ENCODE assay signal across 8 mouse cellular contexts in the genomic region with DNA sequence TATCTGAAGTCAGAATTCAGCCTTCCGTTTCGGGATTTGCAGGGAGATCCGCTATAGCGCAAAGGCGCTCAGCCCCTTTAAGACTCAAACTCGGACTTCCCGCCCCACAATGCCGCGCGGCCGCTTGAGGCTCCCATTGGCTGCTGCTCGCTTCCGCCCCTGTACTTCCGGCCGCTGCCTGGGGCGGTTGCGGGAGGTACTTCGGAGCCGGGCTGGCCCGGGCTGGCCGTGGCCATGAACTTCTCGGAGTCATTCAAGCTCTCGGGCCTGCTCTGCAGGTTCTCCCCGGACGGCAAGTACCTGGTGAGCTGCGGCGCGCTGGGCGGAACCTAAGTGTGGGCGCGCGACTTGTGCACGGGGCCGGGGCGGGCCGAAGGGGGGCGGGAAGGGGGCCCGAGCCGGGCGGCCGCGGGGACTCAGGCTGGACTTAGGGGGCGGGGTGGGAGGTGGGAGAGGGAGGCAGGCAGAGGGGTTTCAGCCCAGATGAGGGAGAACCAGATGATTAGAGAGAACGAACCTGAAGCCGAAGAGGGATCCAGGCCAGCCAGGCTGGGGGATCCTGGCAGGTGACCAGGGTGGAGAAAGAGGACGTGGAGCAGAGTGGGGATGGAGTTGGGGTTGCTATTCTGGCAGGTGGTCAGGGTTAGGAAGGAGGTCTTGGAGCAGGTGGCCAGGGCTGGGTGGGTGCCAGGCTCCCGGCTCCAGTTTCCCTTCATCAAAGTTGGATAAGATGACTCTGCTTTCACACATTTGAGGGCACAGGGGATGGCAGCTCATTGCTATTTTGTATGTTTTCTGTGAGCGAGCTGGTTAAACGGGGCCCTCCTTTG. TPM values are rescaled to one million over a fixed set of nuclear protein-coding genes. Genes with fewer than 3 reads are reported as not detected.
DNase-seq lines count a peak whose midpoint lies in the region; ATAC-seq and TF ChIP-seq lines count a peak whose summit lies in the region.

A gene (plus strand): TSS at position 162 of the 830 bp plus-strand sequence.

- 0 out of 2 replicates have a peak, but pooled peaks cover 2% of the 10 kb centered on the region for H3K36me3 ChIP-seq in hindbrain, embryonic 15.5 days

- peak within 1 kb of the TSS; percentile 85 for H3K27ac ChIP-seq in hindbrain, embryonic 15.5 days (replicated peaks)
- peak within 1 kb of the TSS; percentile 91 for H3K27ac ChIP-seq in left cerebral cortex, adult 2 months

- intact Hi-C loops in left cerebral cortex, adult 2 months (cut with DNase I) = loop anchor here (2.0 kb wide), 1 partner anchor 16 kb away; no protein-coding TSS in a partner anchor

- DNase-seq in WW6 (ENCODE audit: low read depth, low spot score) = peak; percentile 71
- peak; percentile 91 to 92 for DNase-seq in cerebellum, postnatal 36 days
- DNase-seq in frontal cortex, postnatal 36 days (ENCODE audit: low spot score in 2 of 2) = peak; percentile 88 to 89
- peak; percentile 86 to 90 for DNase-seq in left cerebral cortex, adult 2 months (ENCODE audit: extremely low spot score in 1 of 2, low spot score in 2 of 2)
- peak; percentile 88 to 89 for DNase-seq in right cerebral cortex, adult 2 months (ENCODE audit: low spot score in 2 of 2)
- DNase-seq in urinary bladder, postnatal 14 days (ENCODE audit: low spot score) = peak; percentile 91

- peak within 1 kb of the TSS; percentile 84 for H3K4me3 ChIP-seq in hindbrain, embryonic 15.5 days
- H3K4me3 ChIP-seq in left cerebral cortex, adult 2 months = peak within 1 kb of the TSS; percentile 85

- H3K4me1 ChIP-seq in hindbrain, embryonic 15.5 days (replicated peaks) = peaks cover 38% of the 10 kb centered on the region

- peak within 1 kb of the TSS; percentile 72 for H3K9ac ChIP-seq in hindbrain, embryonic 15.5 days

- peak within 1 kb of the TSS; percentile 89 for H3K4me2 ChIP-seq in hindbrain, embryonic 15.5 days

- ATAC-seq in hindbrain, embryonic 15.5 days (ENCODE audit: low FRiP score, low read depth) = peak; percentile 96
- peak; percentile 99 for ATAC-seq in megakaryocyte, adult 5-6 weeks (ENCODE audit: poor library complexity, severe bottlenecking)

- TF ChIP-seq CTCF in left cerebral cortex, adult 2 months (IDR thresholded peaks at IDR 0.05) = peak; percentile 18; the same call in 1 of the 2 replicates

- peaks cover 30% of the 10 kb centered on the region for H3K27me3 ChIP-seq in hindbrain, embryonic 15.5 days

- 2% methylated on average over 49 of the region's 49 CpGs for WGBS in hindbrain, embryonic 15.5 days

- no peaks in the 10 kb centered on the region for H3K9me3 ChIP-seq in hindbrain, embryonic 15.5 days

RNA-seq across cellular contexts. Expression of the gene that starts here (rescaled TPM):
- 41.3 and 45.5 TPM in 2 replicates for polyA plus RNA-seq in hindbrain, embryonic 15.5 days (2015; fragmentation: Nextera tagmentation; extraction: Ambion mirVana)
- total RNA-seq in left cerebral cortex, adult 2 months (2021) = 10 to 100 TPM; 29.4 to 35.2 TPM
- total RNA-seq in megakaryocyte, adult 5-6 weeks (2015) = 9.6 and 9.8 TPM in 2 replicates
- total RNA-seq in megakaryocyte, adult 5-6 weeks (2017) = 3.6 and 5.3 TPM in 2 replicates

Comparison
In these comparisons a context has a peak if more than half of its experiments do, and no peak if none do; other contexts are left out.
1. Peak in every context shown above with its lines: DNase-seq, ATAC-seq, H3K4me3 ChIP-seq and H3K27ac ChIP-seq.